Comparison of ENCODE assay signal across 7 mouse cellular contexts in the genomic region with DNA sequence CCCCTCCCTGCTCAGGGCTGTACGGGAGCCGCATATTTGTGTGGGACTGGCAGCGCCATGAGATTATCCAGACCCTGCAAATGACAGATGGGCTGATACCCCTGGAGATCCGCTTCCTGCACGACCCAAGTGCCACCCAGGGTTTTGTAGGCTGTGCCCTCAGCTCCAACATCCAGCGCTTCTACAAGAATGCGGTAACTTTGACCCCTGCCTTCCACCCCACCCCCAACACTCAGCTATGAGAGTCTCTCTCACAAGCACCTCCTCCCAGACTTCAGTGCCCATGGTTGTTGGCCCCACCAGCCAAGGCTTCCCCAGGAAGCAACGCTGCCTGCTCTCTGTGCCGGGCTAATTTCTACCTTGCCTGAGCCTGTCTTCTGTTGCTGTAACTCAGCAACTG. TPM values are rescaled to one million over a fixed set of nuclear protein-coding genes. Genes with fewer than 3 reads are reported as not detected.
DNase-seq lines count a peak whose midpoint lies in the region; ATAC-seq and TF ChIP-seq lines count a peak whose summit lies in the region.
"Not testable (repeated sequence)": the region's sequence is repeated elsewhere in the genome, so short reads cannot be mapped to it uniquely, and the experiment has no call there.

No protein-coding gene starts in this region.

- not testable (repeated sequence) for H3K36me3 ChIP-seq in heart, embryonic 13.5 days; hindbrain, embryonic 14.5 days (replicated peaks; ENCODE audit: control insufficient read depth, insufficient read depth); kidney, adult 2 months (ENCODE audit: control insufficient read depth, insufficient read depth, low read length)

- H3K27ac ChIP-seq in heart, embryonic 13.5 days (replicated peaks); hindbrain, embryonic 14.5 days; kidney, adult 2 months (ENCODE audit: insufficient read depth, low read depth, low read length): not testable (repeated sequence)

- not testable (repeated sequence) for TF ChIP-seq POLR2A in kidney, adult 2 months (IDR thresholded peaks at IDR 0.05; ENCODE audit: low read depth, low read length)

- peak; percentile 90 for DNase-seq in heart, adult 11 months
- DNase-seq in hindbrain, embryonic 14.5 days (ENCODE audit: low spot score), result not testable (repeated sequence)
- peak; percentile 62 for DNase-seq in kidney, adult 2 months
- peak; percentile 54 for DNase-seq in kidney, postnatal 10 days
- DNase-seq in kidney, postnatal 36 days, result peak; percentile 71 to 72
- peak; percentile 57 for DNase-seq in lung, postnatal 36 days

- not testable (repeated sequence) for H3K9ac ChIP-seq in heart, embryonic 13.5 days; hindbrain, embryonic 14.5 days

- not testable (repeated sequence) for ATAC-seq in heart, embryonic 13.5 days (ENCODE audit: extremely low read depth, insufficient number of reproducible peaks, low FRiP score, low TSS enrichment)
- ATAC-seq in hindbrain, embryonic 14.5 days (ENCODE audit: low FRiP score), result 0 out of 2 replicates have a peak, but pooled peaks have one; percentile 31

- H3K4me1 ChIP-seq in heart, embryonic 13.5 days, result peaks cover 18% of the 10 kb centered on the region
- H3K4me1 ChIP-seq in hindbrain, embryonic 14.5 days (replicated peaks; ENCODE audit: control insufficient read depth, insufficient read depth, low read length), result not testable (repeated sequence)
- peaks cover 12% of the 10 kb centered on the region; the same call in 1 of the 2 replicates for H3K4me1 ChIP-seq in kidney, adult 2 months (ENCODE audit: control insufficient read depth, insufficient read depth, low read length)

- not testable (repeated sequence) for TF ChIP-seq CTCF in kidney, adult 2 months (conservative IDR thresholded peaks at IDR 0.05; ENCODE audit: insufficient read depth, insufficient read length, low read depth, low read length)

- H3K27me3 ChIP-seq in heart, embryonic 13.5 days (replicated peaks); hindbrain, embryonic 14.5 days (ENCODE audit: control insufficient read depth, insufficient read depth, low read length); kidney, adult 2 months (replicated peaks; ENCODE audit: control insufficient read depth, insufficient read depth, low read length): not testable (repeated sequence)

- 22% methylated on average over 9 of the region's 9 CpGs for WGBS in heart, embryonic 13.5 days
- WGBS in hindbrain, embryonic 14.5 days, result 68% methylated on average over 9 of the region's 9 CpGs
- whole genome bisulfite sequencing in kidney, adult 2 months, result 54% methylated on average over 9 of the region's 9 CpGs

- H3K4me2 ChIP-seq in heart, embryonic 13.5 days, result peak overlapping the region; percentile 20; the same call in 1 of the 2 replicates
- not testable (repeated sequence) for H3K4me2 ChIP-seq in hindbrain, embryonic 14.5 days (replicated peaks)

- not testable (repeated sequence) for H3K9me3 ChIP-seq in heart, embryonic 13.5 days; hindbrain, embryonic 14.5 days (ENCODE audit: control insufficient read depth, low read length)

- H3K4me3 ChIP-seq in heart, embryonic 13.5 days; hindbrain, embryonic 14.5 days (replicated peaks; ENCODE audit: low read length); kidney, adult 2 months (ENCODE audit: insufficient read depth, low read depth, low read length): not testable (repeated sequence)

RNA-seq across cellular contexts. Expression of a gene that starts 7.2 kb away (rescaled TPM):
- polyA plus RNA-seq in heart, embryonic 13.5 days (2015; fragmentation: Nextera tagmentation; extraction: Ambion mirVana), result 50.9 and 63.2 TPM in 2 replicates
- 9.9 and 12.9 TPM in 2 replicates for polyA plus RNA-seq in hindbrain, embryonic 14.5 days (2014; fragmentation: Nextera tagmentation; extraction: Ambion mirVana)
- 785 and 803 TPM in 2 replicates for polyA plus RNA-seq in kidney, adult 2 months (2012; rRNA removed)

RNA-seq across cellular contexts. Expression of a gene that starts 13.8 kb away (rescaled TPM):
- 5.4 and 6.3 TPM in 2 replicates for polyA plus RNA-seq in heart, embryonic 13.5 days (2015; fragmentation: Nextera tagmentation; extraction: Ambion mirVana)
- 7.4 and 8.9 TPM in 2 replicates for polyA plus RNA-seq in hindbrain, embryonic 14.5 days (2014; fragmentation: Nextera tagmentation; extraction: Ambion mirVana)
- polyA plus RNA-seq in kidney, adult 2 months (2012; rRNA removed), result 10.3 and 12.8 TPM in 2 replicates

RNA-seq across cellular contexts. Expression of a gene that starts 34.5 kb away (rescaled TPM):
- polyA plus RNA-seq in heart, embryonic 13.5 days (2015; fragmentation: Nextera tagmentation; extraction: Ambion mirVana), result 14.0 and 17.6 TPM in 2 replicates
- 25.0 and 28.4 TPM in 2 replicates for polyA plus RNA-seq in hindbrain, embryonic 14.5 days (2014; fragmentation: Nextera tagmentation; extraction: Ambion mirVana)
- polyA plus RNA-seq in kidney, adult 2 months (2012; rRNA removed), result 35.9 and 41.7 TPM in 2 replicates

RNA-seq across cellular contexts. Expression of a gene that starts 53.3 kb away (rescaled TPM):
- polyA plus RNA-seq in heart, embryonic 13.5 days (2015; fragmentation: Nextera tagmentation; extraction: Ambion mirVana), result 242 and 287 TPM in 2 replicates
- 380 and 393 TPM in 2 replicates for polyA plus RNA-seq in hindbrain, embryonic 14.5 days (2014; fragmentation: Nextera tagmentation; extraction: Ambion mirVana)
- polyA plus RNA-seq in kidney, adult 2 months (2012; rRNA removed), result 235 and 307 TPM in 2 replicates

Comparison
In these comparisons a context has a peak if more than half of its experiments do, and no peak if none do; other contexts are left out.
1. RNA of a gene that starts 7.2 kb away (polyA plus RNA-seq): 785 to 803 TPM in kidney, adult 2 months; 50.9 to 63.2 TPM in heart, embryonic 13.5 days and 9.9 to 12.9 TPM in hindbrain, embryonic 14.5 days; every median in the first group is over 10 times any median in the second.